Mouse (Mus musculus): ENCODE data around the gene Lsm2.
"Not testable (repeated sequence)": the region's sequence is repeated elsewhere in the genome, so short reads cannot be mapped to it uniquely, and the experiment has no call there.

Gene Lsm2

DNA sequence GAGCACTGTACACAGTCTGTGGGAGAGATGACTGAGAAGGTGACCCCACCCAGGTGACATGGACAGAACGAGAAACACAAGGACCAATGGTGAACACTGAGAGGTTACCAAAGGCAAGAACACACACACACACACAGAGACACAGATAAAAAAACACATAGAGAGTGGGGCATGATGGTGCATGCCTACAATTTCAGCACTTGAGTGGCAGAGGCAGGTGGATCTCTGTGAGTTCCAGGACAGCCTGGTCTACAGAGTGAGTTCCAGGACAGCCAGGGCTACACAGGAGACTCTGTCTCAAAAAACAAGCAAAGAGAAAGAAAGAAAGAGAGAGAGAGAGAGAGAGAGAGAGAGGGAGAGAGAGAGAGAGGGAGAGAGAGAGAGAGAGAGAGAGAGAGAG, 52.0 kb downstream of the Lsm2 start:
- DNase-seq = not testable (repeated sequence)

- DNase-seq = no peak
These were observed 53.2 kb downstream of the Lsm2 start for GRCm38 (mm10) chr17:35034896-35035295.
